Mouse (Mus musculus): ENCODE measurements at regions not wholly inside any gene's neighbourhood (a gene's known extent, or its start where the extent isn't known, plus 50 kb on each side); places are given as distances from the start of the nearest gene placed in this dataset.

DNA sequence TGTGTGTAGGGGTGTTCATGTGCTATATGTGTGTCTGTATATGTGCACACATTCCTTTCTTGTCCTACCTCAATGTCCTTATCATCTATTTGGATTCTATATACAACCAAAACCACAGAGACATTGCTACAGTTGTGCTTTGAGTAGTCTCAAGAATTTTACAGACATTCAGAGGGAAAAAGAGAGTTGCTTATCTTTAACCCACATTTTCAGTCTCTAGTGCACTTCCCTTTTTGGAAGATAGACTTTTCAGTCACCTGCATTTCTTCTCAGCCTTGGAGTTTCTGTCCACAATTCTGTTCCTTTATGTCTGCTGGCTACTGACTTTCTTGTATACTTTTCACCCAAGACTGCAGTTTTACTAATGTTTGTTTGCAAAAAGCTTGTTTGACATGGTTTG is 645.5 kb upstream of the Pkn2 start:
- no peak for TF ChIP-seq CHD2 (IDR thresholded peaks at IDR 0.05; ENCODE audit: low read depth, low read length)
- no peak for TF ChIP-seq HCFC1 (IDR thresholded peaks at IDR 0.05; ENCODE audit: borderline replicate concordance, insufficient read depth, low read length)
- no peak for TF ChIP-seq ZNF384 (IDR thresholded peaks at IDR 0.05; ENCODE audit: low read depth, low read length)
- no peak for TF ChIP-seq MAFK (IDR thresholded peaks at IDR 0.05; ENCODE audit: insufficient read depth, low read depth, low read length)
- TF ChIP-seq ZC3H11A (IDR thresholded peaks at IDR 0.05; ENCODE audit: borderline replicate concordance, low read depth, low read length): no peak
